Mouse (Mus musculus) MEL (cell line): Measurements from ENCODE around the gene Rnf181.

Experiments used
- BHLHE40 ChIP-seq: IDR thresholded peaks from 2 replicates; pipeline ENCODE4 v1.6.1; 2012; ENCODE audit warnings: low read depth, mild to moderate bottlenecking, inconsistent platforms, low read length, improper control_type of control experiment, borderline replicate concordance
- CTCF ChIP-seq, 3 experiments: IDR thresholded peaks in 2 of 3; conservative IDR thresholded peaks in 1 of 3; 2 replicates each; pipeline ENCODE4 v1.5.1; 2011 to 2012; ENCODE audit warnings: low read length in 3 of 3, low read depth in 2 of 3, mild to moderate bottlenecking in 2 of 3, improper control_type of control experiment in 1 of 3, inconsistent platforms in 1 of 3, mixed read lengths in 1 of 3, moderate library complexity in 1 of 3; ENCODE audit not compliant: control insufficient read depth in 1 of 3, insufficient read depth in 1 of 3, poor library complexity in 1 of 3, severe bottlenecking in 1 of 3
- HCFC1 ChIP-seq: IDR thresholded peaks from 2 replicates; pipeline ENCODE4 v1.6.1; 2012; ENCODE audit warnings: low read depth, mild to moderate bottlenecking, inconsistent platforms, low read length, improper control_type of control experiment, moderate library complexity
- JUND ChIP-seq: IDR thresholded peaks from 2 replicates; pipeline ENCODE4 v1.6.1; 2011; ENCODE audit warnings: low read depth, mild to moderate bottlenecking, improper control_type of control experiment, low read length
- POLR2AphosphoS5 ChIP-seq: IDR thresholded peaks from 2 replicates; pipeline ENCODE4 v1.6.1; 2012; ENCODE audit warnings: low read depth, borderline replicate concordance, mild to moderate bottlenecking, inconsistent platforms, low read length, moderate library complexity, mixed read lengths
- UBTF ChIP-seq: IDR thresholded peaks from 2 replicates; pipeline ENCODE4 v1.6.1; 2012; ENCODE audit warnings: low read depth, mild to moderate bottlenecking, inconsistent platforms, low read length, improper control_type of control experiment, moderate library complexity, borderline replicate concordance; ENCODE audit not compliant: insufficient read depth

- TF ChIP-seq HCFC1 (no peak), JUND (no peak), POLR2AphosphoS5 (no peak), CTCF (IDR thresholded peaks at IDR 0.05 in 2 of 3, conservative IDR thresholded peaks at IDR 0.05 in 1 of 3; ENCODE audit: control insufficient read depth in 1 of 3, insufficient read depth in 1 of 3, low read depth in 2 of 3, low read length in 3 of 3, poor library complexity in 1 of 3, severe bottlenecking in 1 of 3) (no peak), BHLHE40 (no peak), UBTF (no peak)
Observed at GRCm38 (mm10) chr6:72379377-72380130, 12.8 kb upstream of the Rnf181 start.
